Mouse (Mus musculus) right cerebral cortex, adult 18-20 months (tissue): ENCODE measurements around the gene Ccnd3.
"Not testable (repeated sequence)": the region's sequence is repeated elsewhere in the genome, so short reads cannot be mapped to it uniquely, and the experiment has no call there.

ENCODE experiments used
- DNase-seq: peaks from one replicate; pipeline ENCODE4 v3.0.0; 2022; ENCODE audit warnings: mixed read lengths

Ccnd3 gene

DNA sequence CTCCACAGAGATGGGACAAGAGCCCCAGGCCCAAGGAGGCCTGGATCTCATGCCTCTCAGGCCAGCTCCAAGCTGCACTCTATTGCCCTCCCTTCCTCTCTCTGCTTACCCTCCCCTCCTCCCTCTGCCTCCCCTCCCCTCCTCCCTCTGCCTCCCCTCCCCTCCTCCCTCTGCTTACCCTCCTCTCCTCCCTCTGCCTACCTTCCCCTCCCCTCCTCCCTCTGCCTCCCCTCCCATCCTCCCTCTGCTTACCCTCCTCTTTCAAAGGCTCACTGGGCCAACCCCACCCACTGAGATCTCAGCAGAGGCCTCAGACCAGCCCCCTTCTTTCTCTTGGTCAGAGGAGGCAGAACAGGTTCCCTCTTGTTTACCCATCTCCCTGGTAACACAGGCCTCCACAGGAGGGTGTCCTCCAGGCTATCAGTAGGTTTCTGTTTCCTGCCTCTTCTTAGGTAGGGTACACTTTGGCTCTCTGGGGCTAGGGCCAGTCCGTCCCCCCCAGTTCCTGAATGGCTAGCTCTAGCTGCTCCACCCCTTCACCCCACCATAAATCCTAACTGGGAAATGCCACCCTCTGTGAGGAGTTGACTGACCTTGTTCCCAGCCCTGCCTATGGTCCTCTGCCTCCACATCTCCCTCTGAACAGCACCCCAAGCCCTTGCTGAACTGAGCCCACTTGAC lies 20.5 kb upstream of the Ccnd3 start:
- DNase-seq = no peak

DNA sequence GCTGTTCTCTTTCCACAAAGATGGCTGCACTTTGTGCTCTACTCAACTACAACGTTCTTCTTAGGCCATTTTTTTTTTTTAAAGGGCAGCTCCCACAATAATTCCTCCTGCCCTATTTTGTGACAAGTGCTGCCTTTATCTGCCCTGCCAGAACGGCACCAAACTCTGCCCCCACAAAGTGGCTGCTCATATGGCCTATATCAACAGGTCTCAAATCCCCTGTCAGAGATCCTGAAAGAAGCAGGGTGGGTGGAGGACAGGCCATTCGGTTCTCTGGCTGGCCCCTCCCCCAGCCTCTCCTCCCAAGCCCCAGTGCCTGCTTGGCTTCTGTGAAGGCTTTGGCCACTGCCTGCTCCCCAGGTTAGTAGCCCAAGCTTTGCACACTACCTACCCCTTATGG lies 19.9 kb upstream of the Ccnd3 start:
- no peak for DNase-seq

DNA sequence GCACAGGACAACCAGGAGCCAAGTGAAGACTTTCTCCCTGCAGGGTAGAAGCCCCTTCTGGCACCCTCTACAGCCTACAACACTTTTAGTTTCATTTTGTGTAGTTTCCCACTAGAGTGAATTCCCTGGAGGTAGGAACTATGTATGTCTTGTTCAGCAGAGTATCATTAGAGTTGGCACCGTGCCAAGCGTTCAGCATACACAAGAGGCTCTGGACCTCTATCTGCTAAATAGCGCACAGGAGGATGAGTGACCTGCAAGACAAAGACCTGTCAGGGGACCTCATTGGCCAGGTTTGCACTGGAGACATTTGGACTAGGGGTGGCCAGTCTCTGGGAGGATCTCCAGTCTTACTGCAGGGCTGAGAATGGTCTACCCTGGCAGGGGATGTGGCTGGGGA lies 19.1 kb upstream of the Ccnd3 start:
- no peak for DNase-seq

DNA sequence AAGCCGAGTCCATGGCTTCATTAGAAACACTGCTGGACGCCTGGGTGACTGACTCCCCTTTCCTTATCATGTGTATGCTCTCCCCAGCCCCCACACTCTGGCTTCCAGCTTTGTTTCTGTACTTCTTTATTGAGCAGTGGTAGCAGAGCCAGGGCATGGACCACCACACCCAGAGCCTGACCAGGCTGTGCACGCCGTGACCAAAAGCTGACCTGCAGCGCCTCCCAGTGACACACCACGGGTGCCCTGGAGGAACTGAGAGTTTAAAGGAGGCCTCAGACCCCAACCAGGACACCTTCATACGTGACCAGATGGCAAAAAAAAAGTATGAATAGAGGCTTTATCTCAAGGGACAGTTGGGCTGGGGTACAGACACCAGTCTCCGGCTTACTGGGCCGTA lies 14.1 kb upstream of the Ccnd3 start:
- no peak for DNase-seq

DNA sequence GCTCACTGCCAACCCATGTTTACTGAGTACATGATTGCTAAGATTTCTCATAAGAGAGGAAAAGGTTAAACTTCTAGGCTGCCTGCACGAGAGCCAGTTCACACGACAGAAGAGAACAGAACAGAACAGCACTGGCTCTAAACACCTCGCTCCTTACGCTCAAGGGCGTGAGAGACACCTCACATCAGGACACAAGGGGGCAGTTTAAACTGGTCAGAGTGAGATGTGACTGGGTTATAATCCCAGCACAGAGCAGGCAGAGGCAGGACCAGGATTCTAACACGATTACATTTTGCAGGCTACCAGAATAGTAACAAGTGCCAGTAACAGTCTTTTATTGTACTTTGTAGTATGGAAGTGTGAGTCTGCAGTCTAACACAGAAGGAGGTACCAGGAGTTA lies 12.1 kb upstream of the Ccnd3 start:
- DNase-seq = no peak

DNA sequence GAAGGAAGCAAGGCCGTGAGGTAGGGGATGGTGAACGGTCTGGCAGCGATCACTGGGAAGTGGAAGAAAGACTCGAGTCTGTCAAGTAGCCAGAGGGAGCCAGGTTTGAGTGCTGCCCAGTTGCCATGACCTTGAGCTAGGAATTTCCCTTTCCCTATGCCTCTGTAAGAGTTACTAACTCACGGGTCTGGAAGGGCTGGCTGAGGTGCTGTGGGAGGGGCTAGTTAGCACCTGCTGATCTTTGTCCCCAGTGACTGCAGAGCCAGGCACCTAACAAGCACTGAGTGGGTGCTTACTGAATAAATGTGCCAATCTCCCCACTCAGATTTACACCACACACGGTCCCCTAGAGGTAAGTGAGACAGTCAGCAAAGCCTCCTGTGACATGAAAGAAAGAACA lies 11.2 kb upstream of the Ccnd3 start:
- no peak for DNase-seq

DNA sequence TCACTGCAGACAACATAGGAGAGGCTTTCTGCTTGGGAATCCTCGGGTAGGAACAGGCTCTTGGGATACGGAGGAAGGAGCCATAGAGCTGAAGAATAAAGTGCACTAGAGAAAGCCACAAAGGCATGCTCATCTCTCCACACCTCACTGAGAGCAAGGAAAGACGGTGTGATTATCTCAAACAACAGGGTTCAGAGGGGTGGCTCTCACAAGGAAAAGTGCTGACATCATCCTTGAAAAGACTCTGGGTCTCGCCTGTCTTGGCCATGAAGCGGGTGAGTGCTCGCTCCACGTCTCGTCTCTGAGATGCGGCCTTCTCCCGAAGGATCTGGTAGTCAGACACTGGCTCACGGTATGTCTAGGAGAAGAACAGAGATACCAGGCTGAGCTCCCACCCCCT lies 10.7 kb upstream of the Ccnd3 start:
- no peak for DNase-seq

DNA sequence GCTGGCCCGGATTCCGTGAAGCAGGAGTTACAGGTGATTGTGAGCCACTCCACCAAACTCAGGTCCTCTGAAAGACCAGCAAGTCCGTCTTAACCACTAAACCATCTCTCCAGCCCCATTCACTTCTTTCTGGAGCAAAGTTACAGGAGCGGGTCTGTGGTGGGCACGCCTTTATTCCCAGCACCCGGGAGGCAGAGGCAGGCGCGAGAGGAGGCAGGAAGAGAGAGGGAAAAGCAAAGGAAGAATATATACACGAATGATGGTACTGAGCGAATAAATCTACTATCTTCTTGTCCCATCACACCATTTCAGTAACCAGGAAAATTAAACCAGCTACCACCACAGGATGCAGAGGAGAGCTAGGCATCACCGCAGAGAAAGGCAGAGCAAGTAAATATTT lies 3.3 kb upstream of the Ccnd3 start:
- no peak for DNase-seq

DNA sequence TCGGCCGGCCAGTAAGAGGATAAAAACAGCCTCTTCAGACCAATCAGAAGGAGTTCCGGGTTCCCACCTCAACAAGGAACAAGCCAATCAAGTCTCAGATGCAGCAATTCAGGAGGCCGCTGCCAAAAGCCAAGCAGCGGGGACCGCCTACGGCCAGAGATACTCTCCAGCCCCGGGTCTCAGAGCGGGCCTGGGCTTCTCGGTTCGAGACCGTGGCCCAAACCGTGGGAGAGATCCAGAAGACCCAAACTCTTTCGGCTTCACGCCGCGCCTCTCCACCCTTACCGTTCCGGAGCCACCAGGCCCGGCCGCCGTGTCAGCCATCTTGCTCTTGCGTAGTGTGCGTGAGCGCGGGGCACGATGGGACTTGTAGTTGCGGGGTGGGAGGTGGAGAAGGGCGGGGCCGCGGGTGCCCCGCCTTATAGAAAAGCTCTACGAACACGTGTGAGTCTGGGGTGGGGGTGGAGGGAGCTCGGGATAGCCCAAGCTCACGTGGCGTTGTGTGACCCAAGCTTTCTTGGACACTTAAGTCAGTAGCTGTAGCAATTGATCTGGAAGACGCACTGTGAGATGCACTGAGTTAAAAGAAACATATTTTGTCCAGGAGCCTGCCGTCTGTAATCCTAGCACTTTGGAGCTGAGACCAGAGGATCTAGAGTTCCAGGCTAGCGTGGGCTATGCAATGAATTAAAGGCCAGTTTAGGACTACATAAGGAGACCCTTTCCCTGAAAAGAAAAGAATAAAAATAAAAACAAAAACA lies 2.7 kb upstream of the Ccnd3 start, which contains the start of gene Taf8:
Gene Taf8, minus strand, starts transcription at position 347 of the 761 bp plus-strand sequence.
- DNase-seq = peak; percentile 94

DNA sequence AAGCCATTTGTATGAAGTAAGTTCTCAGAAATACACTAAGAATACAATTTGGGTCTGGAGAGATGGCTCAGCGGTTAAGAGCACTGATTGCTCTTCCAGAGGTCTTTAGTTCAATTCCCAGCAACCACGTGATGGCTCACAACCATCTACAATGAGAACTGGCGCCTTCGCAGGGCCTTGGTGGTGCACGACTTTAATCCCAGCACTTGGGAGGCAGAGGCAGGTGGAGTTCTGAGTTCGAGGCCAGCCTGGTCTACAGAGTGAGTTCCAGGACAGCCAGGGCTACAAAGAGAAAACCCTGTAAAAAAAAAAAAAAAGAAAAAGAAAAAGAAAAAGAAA lies 2.2 kb upstream of the Ccnd3 start:
- DNase-seq = not testable (repeated sequence)

DNA sequence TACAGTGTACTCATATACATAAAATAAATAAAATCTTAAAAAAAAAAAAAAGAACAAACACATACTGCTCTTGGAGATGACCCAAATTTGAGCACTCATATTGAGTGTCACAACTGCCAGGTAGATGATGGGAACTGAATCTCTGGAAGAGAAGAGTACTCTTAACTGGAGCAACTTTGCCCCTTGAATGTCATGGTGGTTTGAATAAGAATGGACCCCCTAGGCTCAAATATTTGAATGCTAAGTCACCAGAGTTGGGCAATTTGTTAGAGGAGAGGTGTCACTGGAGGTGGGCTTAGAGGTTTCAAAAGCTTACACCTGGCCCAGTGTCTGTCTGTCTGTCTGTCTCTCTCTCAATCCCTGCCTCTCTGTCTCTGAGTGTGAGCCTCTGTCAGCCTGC lies 1.2 kb upstream of the Ccnd3 start:
- DNase-seq = no peak

DNA sequence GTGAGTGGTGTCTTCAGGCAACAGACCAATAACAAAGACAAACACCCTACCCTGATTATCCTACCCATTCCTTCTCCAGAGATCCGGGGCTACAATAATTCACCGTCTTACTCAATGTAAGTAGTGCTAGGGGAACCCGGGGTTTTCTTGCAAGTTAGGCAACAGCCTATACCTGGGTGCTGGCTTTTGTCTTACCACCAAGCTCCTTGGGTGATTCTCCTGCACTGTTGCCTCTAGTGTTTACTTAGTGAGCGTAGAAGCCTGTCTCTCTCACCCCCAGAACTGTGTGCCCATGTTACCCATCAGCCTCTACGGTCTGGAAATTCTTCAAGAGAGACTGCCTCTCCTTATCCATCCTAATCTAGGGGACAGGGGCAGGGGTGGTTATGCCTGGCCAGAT lies 623 bp upstream of the Ccnd3 start:
- DNase-seq = no peak

DNA sequence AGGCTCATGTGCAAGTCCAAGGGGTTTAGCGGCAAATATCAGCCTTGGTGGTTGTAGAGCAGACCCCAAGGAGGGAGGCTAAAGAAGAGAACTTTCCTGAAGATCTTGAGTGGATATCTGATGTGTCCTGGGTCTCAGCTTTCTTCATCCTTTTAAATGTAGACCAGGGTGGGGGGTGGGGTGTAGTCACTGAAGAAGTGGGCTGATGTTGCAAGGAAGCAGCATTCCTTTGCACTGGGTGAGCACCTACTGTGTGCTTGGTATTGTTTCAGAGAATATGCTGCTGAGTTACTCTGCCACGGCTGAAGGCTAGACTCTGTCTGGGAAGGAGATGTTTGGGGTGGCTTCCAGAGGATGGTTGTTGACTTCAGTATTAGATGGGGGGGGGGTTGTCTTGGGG lies 715 bp downstream of the Ccnd3 start:
- DNase-seq = no peak

DNA sequence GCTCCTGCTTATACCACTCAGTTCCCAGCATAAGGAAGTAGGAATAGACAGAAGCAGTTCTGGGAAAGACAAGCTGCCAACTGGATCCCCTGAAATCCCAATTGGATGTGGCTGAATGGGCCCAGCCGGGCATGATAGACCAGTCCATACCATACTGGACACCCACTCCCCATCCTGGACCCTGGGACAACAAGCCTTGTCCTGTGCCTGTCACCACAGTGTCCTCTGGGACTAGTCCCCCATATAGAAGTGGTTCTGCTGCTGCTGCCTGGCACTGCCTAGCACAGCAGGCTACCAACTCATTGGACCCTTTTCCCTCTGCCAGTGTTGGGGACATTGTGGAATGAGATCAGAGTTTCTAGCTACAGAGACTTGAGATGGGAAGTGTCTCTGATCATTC lies 1.2 kb downstream of the Ccnd3 start:
- no peak for DNase-seq

DNA sequence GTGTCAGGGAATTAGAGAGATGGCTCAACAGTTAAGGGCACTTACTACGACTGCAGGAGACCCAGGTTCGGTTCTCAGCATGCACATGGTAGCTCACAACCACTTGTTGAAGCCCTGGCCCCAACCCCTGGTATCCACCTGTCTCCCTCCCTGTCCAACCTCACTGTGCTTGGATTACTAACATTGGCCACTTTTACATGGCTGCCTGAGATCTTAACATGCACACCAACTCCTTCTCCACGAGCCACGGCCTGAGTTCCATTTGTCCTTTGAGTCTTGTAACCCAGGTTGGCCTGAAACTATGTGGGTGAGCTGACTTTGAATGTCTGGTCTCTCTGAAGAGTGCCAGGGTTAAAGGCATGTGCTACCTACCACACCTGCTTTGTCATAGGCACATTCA lies 1.8 kb downstream of the Ccnd3 start:
- no peak for DNase-seq

DNA sequence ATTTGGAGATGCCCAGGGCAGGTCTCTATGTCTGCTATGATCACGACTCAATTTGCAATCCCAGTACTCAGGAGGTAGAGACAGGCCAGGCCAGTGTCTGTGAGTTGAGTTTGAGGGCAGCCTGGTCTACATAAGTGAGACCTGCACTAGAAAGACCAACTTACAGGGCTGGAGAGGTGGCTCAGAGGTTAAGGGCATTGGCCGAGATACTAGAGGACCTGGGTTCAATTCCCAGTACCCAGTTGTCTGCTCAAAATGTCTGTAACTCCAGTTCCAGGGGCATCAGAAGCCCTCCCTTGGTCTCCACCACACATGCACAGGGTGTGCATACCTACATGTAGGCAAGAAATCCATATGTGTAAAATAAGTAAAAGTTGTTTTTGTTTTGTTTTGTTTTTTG lies 2.7 kb downstream of the Ccnd3 start:
- no peak for DNase-seq

DNA sequence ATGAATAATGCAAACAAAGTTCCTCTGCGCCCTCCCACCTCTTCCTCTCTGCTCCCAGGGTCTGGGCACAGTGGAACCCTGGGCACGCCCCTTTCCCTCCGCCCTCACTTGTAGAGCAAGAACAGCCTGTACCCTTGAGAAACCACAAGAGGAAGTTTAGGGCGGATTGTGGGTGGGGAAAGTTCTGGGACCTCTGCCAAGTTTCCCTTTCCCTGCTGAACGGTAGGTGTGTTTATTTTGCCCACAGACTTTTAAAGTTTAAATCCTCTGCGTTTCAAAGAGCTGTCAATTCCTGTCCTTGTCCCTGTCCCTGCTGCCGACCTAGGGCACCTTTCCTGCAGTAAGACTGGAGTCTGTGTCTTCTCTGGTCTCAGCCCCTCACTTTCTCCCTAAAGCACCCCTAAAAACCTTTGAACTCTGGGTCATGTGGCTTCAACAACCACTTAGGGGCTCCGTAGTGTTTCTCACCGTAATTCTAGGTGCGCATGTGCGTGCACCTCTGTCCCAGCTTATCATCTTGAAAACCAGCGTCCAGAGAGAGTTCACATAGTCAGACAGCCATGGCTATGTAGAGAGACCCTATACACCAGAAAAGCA lies 3.3 kb downstream of the Ccnd3 start:
- peak; percentile 91 for DNase-seq

DNA sequence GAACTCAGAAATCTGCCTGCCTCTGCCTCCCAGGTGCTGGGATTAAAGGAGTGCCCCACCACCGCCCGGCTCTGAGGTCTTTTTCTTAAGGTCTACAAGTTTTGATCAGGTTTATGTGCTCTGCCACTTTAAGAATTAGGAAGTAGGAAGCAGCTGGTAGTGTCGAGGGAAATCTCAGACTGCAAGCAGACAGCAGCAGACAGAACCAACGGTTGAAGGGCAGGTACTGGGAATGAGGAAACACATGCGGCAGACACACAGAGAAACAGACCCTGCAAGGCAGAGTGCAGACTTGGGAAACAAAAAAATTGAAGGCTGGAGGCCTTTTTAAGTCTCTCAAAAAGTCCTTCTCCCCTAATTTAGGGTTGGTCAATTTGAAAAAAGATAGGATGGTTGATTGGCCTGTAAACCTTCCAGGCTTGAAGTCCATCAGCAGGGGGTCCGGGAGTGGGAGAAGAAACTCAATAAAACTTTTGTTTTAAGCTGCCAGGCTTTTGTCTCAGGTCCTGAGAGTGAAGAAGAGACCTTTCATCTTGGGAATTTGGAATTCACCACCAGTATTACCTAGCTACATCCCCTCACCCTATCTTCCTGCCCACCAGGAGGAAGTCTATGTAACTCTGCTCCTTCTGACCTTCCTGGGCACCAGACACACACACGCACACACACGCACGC lies 4.3 kb downstream of the Ccnd3 start:
- no peak for DNase-seq

DNA sequence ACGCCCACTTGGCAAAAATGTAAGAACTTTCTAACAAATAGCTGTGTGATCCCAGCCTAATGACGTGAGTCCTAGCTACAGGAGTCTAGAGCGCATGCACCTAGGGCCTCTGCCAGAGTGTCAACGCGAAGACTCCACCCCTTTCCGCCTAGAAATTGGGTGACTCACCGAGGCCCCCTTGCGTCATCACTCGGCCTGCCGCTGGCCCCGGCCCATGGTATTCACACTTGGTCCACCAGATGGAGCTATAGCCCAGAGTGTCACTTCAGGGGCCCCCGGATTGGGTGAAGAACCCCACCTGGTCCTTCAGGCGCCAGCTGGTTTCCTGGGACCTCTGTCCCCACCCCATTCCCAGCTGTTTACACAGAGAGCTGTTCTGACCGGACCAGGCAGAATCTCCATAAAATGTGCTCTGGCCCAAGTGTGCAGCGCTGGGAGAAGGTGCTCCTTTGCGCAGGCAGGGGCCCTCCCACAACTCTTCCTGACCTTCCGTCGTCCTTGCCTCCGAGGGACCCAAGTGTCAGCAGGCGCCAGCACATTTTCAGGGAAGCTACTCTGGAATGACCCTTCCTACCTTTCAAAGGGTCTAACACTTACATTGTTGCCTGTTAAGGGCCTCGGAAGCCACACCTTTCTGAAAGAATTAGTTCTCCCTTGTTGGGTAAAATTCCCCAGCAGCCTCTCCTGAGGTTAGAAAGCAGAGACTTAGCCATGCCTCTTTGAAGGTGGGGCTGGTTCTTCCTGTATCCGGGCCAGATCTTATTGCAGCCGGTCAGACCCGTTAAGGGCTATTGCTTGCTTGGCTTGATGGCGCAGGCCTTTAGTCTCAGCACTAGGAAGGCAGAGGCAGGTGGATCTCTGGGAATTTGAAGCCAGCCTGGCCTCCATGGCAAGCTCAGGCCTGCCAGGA lies 6.5 kb downstream of the Ccnd3 start:
- DNase-seq = peak; percentile 94

DNA sequence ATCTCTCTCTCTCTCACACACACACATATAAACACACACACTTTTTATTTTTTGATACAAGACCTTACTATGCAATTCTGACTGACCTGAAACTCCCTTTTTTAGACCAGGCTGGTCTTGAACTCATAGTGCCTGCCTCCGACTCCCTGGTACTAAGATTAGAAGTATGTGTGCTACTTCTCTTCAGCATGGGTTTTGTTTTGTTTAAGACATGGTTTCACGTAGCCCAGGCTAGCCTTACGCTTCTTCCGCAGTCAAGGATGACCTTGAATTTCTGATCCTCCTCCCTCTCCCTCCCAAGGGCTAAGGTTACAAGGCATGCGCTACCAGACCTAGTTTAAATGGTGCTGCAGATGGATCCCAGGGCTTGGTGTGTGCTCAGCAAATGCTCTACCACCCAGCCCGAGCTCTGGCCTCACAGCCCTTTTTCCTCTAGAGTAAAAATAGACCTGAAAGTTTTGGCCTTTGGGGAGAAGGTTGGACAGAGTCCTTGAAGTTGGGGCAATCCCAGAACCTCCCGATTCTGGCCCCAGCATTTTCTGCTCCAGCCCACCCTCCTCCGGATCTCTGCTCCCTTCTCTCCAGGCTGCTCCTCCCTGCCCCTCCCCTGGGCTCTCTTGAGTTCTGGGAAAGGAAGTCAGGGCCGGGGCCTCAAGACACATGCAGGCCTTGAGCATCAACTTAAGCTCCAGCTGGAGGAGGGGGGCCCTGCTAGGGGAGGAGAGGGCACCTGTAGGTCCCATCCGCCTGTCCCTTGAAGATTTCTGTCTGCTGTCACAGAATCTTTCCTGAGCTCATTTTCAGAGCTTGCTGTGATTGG lies 8.3 kb downstream of the Ccnd3 start:
- no peak for DNase-seq

DNA sequence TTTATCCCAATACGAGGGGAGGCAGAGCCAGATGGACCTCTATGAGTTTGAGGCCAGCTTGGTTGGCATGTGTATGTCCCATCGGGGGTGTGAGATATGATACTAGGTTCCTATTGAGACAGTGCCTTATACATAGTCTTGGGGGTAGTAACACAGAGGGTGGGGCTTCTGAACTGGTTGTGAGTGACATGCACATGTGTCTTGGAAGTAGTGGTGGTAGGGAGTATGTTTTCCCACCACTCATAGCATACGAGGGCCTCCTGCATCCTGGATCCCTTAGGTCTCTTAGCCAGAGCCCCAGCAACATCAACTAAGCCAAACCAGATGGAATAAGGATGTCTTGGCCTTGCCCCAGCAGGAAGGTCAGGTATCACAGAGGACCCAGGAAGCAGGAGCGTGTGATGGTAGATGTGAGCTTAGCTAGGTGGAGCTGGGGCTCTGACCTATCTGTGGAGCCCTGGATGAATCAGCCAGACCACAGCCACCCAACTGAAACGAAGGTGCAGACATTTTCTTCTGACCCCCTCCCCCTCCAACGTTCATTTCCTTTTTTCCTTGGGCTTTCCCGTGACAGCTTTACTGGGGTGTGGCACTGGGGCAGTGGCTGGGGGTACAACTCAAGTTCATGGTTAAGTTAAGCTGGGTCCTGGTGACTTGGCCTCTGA lies 10.5 kb downstream of the Ccnd3 start:
- DNase-seq = no peak
